Mouse (Mus musculus) adipocyte (in vitro differentiated cells): ENCODE data around the gene Mrps18a.
A peak's percentile ranks its signal among the peaks of the same experiment; 100 is the strongest.

Experiments
- DNase-seq: peaks from one replicate; pipeline ENCODE4 v3.0.0-alpha.2; 2016; ENCODE audit warnings: low spot score

Gene Mrps18a

DNA sequence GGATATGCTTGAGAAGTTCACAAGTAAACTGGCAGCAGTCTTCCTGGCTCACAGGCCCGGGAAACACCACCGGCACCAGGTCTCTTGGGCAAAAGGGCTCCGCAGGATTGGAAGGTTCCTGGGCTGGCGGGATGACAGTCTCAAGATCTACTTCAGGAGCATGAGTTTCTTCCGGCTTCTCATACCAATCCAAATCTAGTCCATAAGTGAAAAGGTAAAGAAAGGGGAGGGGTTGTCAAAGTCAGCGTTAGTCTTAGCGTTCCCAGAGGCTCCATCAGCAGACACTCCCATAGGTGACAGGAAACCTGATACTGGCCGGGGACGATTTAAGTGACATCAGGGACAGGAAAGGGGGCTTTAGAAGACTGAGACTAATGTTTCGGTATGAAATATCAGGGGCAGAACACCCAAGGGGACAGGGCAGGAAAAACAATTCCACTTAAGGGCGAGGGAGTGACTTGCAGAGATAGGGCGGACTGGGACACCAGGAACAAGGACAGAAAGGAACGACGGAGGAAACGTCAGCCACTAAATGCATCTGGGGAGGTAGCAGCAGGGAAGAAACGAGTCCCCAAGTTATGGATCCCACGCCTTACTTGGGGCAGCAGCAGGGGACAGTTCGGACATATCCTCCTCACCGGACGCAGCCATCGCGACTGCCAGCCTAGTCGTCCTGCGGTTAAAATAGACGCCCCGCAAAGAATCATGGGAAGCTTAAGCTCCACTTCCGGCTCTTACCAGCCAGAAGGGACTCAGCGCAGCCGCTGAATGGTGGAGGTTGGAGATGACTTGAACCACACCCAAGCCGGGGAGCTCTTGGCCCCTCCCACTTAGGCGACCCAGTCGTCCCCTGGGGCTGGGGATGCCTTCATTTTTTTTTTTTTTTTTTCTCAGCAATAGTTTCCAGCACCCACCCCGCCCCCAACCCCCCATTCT lies 42.3 kb downstream of the Mrps18a start, which contains the start of gene Mad2l1bp:
Gene Mad2l1bp, minus strand, starts transcription at position 707 of the 936 bp plus-strand sequence.
- DNase-seq: peak; percentile 90

DNA sequence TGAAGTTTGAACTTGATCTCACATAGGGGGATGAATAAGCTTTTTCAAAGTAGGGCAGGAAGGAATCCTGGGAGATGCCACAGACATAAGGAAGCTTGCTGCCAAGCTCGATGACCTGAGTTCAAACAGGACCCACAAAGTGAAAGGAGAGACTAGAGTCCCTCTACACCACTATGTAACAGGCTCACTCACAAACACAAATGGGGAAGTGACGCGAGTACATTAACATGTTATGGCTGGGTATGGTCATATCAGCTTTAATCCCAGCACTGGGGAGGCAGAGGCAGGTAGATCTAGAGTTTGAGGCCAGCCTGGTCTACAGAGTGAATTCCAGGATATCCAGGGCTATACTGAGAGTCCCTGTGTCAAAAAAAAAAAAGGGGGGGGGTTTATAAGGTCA lies 43.5 kb downstream of the Mrps18a start:
- DNase-seq: no peak

GRCm38 (mm10) chr17:46156680-46157079 lies 45.9 kb downstream of the Mrps18a start:
- DNase-seq: no peak

GRCm38 (mm10) chr17:46157131-46157530 lies 46.3 kb downstream of the Mrps18a start:
- no peak for DNase-seq

DNA sequence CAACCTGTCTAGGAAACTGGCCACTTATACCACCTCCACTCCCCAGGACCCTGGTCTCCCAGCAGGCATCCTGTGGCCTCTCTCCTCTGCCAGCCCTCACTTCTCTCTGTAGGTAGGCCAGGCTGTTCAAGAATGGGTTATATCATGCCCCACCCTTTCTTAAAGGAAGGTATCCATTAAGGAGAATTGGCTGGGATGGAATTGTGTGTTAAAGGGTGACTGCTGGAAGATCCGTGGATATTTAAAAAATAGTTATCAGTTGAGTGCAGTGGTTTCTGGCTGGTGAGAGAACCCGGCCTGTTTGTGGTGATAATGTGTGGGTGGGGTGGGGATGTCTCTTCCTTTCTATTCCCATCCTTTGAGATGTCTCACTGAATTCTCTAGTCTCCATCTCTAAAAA lies 48.5 kb downstream of the Mrps18a start:
- DNase-seq: no peak

- peak; percentile 98 for DNase-seq
Measured at GRCm38 (mm10) chr17:46160090-46160662, 49.4 kb downstream of the Mrps18a start.

- peak; percentile 99 for DNase-seq
Measured at GRCm38 (mm10) chr17:46160686-46161085, 49.9 kb downstream of the Mrps18a start, which contains the start of gene Gtpbp2. Gene Gtpbp2, plus strand, starts transcription at chr17:46161032.

DNA sequence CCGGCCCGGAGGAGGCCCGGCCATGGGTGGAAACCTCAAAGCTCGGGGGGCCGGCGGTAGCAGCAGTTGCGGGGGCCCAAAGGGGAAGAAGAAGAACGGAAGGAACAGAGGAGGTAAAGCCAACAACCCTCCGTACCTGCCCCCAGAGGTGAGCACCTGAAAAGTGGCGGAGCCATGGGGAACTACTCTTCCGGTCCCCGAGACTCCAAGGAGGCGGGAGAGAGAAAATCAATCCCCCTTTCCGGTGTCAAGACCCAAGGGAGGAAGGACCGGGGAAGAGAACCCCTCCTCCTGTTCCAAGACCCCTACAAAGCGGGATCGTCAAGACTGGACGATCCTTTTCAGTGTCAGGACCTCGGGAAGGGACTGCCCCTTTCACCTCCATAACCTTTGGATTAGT lies 50.4 kb downstream of the Mrps18a start:
- DNase-seq: peak; percentile 41

GRCm38 (mm10) chr17:46161710-46162109 lies 50.9 kb downstream of the Mrps18a start:
- no peak for DNase-seq

DNA sequence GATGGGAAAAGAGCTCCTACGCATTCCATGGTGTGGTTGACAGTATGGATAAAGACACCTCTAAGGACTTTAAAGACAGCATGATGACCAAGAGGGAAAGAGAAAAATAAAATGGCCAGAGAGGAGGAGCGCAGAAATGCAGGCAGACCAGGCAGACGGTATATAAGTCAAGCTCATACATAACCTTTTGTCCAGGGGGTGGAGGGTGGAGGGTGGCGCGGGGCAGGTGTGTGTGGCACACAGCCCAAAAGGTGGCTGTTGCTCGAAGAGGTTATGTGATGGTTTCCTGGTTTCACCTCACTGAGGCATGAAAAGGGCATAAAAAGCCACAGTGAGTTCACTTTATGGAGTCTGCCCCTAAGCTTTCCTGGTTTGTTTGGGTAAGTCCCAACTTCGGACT lies 51.8 kb downstream of the Mrps18a start:
- no peak for DNase-seq

DNA sequence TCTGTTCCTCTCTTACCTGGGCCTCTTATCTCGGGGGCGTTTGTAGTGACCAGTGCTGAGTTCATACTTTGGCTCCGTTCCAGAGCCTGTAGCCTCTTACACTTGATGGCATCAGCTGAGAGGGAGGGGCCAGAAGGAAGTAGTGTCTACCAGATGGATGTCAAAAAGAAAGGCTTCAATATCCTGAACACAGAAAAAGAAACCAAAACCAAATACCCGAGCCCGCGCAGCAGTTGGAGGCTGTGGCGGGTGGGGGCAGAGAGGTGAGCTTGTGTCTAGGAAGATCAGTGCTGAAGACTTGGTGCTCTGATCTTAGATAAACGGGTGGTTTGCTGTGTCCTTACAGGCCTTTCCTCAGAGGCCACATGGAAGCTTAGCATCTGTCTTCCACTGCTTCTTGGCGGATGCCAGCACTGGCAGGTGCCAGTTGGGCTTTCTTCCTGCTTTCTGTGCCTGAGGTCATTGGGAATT lies 52.2 kb downstream of the Mrps18a start:
- DNase-seq: no peak

GRCm38 (mm10) chr17:46164301-46164700 lies 53.5 kb downstream of the Mrps18a start:
- DNase-seq: no peak

DNA sequence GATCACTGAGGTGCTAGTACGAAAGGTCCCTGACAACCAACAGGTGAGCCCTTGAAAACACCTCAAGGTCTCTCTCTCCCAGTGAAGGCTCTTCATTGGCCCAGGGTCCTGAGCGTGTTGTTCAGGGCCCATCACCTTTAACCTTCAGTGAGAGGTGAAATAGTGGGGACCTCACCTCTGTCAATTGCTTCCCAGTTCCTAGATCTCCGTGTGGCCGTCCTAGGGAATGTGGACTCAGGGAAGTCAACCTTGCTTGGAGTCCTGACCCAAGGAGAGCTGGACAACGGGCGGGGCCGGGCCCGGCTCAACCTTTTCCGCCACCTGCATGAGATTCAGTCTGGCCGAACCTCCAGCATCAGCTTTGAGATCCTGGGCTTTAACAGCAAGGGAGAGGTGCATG lies 54.0 kb downstream of the Mrps18a start:
- DNase-seq: no peak

DNA sequence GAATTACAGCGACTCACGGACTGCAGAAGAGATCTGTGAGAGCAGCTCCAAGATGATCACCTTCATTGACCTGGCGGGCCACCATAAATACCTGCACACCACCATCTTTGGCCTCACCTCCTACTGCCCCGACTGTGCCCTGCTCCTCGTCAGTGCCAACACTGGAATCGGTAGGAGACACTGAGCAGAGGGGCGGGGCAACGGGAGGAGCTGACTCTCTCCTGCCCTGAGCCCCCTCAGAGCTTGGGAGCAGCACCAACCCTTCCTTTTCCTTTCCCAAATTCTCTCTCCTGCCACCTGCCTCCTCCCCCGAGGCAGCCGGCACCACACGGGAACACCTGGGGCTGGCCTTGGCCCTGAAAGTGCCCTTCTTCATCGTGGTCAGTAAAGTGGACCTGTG lies 54.7 kb downstream of the Mrps18a start:
- DNase-seq: no peak

GRCm38 (mm10) chr17:46166270-46166669 lies 55.5 kb downstream of the Mrps18a start:
- no peak for DNase-seq

DNA sequence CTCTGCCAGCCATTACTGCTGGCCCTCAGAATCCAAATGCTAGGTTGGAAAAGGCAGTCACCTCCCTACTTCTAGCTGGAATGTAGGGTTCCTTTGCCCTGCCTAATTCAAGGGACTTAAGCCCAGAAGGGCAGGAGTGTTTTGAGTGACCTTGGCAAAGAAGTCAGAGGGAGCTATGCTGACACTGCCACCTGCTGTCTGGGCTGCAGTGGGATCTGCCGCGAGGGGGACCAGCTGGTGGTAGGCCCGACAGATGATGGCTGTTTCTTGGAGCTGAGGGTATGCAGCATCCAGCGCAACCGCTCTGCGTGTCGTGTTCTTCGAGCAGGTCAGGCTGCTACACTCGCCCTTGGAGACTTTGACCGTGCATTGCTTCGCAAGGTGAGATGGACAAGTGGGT lies 56.2 kb downstream of the Mrps18a start:
- DNase-seq: no peak

- peak; percentile 50 for DNase-seq
Measured at GRCm38 (mm10) chr17:46168318-46168717, 57.5 kb downstream of the Mrps18a start.

- no peak for DNase-seq
Measured at GRCm38 (mm10) chr17:46168768-46169167, 58.0 kb downstream of the Mrps18a start.

DNA sequence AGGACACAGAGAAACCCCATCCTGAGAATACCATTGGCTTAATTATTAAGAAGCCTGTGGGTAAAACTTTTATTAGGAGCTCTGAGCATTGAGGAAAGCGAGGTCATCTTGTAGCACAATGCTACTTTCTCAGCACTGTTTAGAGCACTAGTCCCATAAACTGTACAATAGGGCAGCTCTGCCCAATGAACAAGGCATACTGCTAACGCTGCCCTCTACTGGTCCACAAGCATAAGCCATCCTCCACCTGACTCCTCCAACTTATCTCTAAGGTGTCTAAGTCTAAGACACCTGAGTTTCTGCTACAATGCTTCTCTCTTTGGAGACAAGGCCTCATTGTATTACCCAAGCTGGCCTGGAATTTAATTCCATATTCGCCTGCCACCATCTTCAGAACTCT lies 59.8 kb downstream of the Mrps18a start:
- peak; percentile 67 for DNase-seq
